Mouse (Mus musculus) adrenal gland, adult 8-10 months (tissue): Measurements from ENCODE around the gene Mctp2. TPM values are rescaled to one million over a fixed set of nuclear protein-coding genes. Genes with fewer than 3 reads are reported as not detected.

Experiments used
- DNase-seq: peaks from one replicate; pipeline ENCODE4 v3.0.0; 2022
- total RNA-seq, 4 experiments: library from RNA; stranded (reverse); gene quantifications; 2 replicates each; pipeline ENCODE4 v1.2.4; 2022

Gene Mctp2
- total RNA-seq, result 1 to 10 TPM in 1 of 4 experiments, under 1 TPM in 3; 0.63 to 1.6 (median 0.69) TPM

DNA sequence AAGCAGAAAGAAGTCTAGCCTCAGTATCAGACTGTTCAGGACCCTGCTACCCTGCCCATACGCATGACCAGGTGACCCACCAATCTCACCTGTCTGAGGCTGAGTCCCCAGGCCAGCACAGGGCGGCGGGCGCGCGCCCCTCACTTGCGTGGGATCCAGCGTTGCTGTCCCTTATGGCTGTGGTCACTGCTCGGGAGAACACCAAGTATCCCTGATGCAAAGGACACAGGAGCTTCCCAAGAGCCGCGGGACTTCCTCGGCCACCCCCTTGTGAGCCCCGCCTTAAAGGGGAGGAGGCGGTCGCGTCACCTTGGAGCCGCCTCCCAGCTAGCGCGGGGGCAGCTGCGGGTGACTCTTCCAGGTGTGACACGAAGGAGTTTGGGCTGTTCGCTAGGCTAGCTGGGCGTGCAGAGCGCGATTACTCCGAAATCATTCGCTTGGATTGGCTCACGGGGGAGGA, at the start of gene Mctp2:
Gene Mctp2 (minus strand): TSS at position 227 of the 460 bp plus-strand sequence.
- DNase-seq, result peak; percentile 25

GRCm38 (mm10) chr7:72345901-72346300, 39.5 kb upstream of the Mctp2 start:
- no peak for DNase-seq

DNA sequence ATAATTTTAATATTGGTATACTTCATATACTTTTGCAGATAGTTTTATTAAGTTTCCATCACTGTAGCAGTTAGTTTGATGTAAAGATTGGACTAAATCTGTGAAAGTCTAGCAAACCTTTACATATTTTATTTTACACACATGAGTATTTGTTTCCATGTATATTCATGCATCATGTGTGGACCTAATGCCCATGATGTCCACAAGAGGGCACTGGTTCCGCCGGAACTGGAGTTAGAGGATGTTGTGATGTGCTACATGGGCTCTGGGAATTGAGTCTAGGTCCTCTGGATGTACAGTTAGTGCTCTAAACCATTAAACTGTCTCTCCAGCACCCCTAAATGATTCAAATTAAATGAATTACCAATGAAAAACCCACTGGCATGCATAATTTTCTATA, 37.3 kb upstream of the Mctp2 start:
- no peak for DNase-seq

DNA sequence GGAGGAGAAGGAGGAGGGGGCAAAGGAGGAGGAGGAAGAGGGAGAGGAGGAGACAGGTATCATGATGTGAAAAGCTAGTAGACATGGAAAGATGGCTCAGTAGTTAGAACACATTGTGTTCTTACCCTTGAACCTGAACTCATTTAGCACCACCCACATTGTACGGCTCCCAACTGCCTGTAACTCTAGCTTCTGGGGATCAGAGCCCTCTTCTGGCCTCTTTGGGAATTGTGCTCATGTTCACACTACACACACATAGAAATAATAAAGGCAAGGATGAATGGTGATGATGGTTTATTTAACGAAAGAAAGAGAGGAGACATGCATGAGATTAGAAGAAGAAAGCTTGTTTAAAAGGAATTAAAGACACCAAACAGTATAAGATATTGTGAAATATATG, 36.4 kb upstream of the Mctp2 start:
- no peak for DNase-seq

DNA sequence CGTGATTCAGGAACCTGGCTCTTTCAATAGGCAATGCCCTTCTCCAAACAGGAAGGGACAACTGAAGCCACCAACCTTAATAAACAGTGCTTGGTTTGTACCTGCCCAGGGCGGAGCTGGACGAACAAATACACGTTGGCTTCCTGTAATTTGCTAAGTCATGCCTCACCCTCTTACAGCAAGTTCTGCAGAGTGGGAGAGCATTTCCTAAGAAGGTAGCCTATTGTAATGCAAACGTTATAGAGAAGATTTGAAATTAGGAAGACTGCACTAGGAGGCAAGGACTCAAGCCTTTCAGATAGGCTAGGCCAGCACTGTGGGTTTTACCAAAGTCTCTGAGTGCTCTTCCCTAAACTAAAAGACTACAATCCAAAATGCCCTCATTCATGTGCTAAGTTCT, 19.6 kb upstream of the Mctp2 start:
- DNase-seq, result no peak

DNA sequence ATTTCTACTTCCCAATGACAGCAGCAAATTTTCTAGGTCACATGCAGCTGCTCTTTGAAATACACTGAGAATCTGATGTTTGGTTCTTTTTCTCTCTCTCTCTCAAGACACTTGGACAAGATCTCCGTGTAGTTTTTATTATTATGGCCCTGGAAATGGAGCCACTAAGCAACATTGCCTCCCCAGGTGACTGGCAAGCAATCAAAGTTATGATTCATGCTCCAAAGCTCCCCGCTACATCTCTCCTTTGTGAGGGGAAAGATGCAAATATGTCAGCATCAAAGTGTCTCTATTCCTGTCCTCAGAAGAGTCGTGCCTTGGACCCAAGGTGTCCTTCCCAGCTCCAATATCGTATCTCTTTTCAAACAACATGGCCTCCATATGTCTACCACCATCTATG, 14.5 kb upstream of the Mctp2 start:
- DNase-seq, result no peak

GRCm38 (mm10) chr7:72320441-72320840, 14.0 kb upstream of the Mctp2 start:
- no peak for DNase-seq

DNA sequence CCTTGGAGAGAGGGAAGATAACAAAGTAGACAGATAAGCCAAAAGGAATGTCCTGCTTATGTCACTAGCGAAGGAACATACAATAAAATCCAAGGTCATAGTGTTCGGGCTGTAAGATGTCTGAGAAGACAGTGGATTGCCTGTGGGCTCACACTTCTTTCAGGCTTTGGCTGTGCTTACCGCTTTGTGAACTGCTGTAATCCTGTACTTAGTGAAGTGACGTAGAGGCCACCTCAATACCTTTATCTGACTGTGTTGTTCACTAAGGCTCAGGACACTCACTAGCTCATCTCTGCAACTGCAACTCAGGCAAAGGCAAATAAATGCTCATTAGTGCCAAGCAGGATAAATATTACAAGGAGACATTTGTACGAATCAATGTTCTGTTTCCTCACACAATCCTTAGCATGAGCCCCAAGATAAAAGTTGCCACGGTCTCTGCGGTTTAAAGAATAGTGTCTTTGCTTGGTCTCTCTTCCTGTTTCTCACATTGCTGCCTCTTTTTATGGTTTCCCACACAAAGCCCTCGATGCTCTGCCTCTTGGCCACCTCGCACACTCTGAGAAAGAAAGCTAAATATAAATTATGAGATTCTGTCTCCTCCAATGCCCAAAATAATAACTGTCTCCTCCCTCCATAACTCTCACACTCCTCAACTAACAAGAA, 8.1 kb upstream of the Mctp2 start:
- no peak for DNase-seq

GRCm38 (mm10) chr7:72313908-72314307, 7.5 kb upstream of the Mctp2 start:
- no peak for DNase-seq

GRCm38 (mm10) chr7:72311582-72311981, 5.2 kb upstream of the Mctp2 start:
- no peak for DNase-seq

DNA sequence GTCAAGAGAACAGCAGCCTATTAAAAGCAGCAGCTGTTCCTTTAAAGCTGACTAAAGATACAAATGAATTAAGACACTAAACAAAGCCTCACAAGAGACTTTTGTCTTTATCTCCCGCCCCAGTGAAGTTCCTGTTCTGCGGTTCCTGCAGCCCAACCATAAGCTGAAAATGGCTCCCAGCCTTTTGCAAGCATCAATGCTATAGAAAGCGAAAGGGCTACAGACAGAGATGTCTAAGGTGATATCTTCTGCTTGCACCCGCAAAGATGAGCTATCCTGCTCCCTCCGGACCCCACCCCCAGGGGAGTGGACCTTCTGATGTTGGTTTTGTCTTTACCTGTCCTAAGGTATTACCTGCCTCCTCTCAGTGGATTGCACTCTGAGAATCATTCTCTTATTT, 1.7 kb upstream of the Mctp2 start:
- no peak for DNase-seq

- no peak for DNase-seq
Measured at GRCm38 (mm10) chr7:72306847-72307246, 439 bp upstream of the Mctp2 start.

- no peak for DNase-seq
Measured at GRCm38 (mm10) chr7:72305971-72306370, 437 bp downstream of the Mctp2 start.

GRCm38 (mm10) chr7:72301667-72302066, 4.7 kb downstream of the Mctp2 start:
- no peak for DNase-seq

DNA sequence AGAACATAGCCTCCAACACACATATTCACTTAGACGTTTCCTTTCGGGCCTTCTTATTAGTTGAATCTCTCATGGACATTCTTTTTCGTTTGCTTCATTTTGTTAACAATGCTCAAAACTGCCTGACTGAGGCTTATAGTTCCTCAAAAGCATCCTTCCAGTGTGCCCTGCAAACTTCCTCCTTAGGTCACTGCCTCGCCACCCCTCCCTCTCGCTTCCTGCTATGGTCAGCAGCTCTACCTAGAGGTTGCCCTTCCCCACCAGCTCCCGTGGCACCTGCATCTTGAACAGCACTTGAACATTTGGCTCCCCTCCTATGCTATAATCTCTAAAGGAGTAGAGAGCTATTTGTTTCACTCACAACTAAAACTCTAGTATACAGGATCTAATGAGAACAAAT, 6.7 kb downstream of the Mctp2 start:
- DNase-seq, result no peak

DNA sequence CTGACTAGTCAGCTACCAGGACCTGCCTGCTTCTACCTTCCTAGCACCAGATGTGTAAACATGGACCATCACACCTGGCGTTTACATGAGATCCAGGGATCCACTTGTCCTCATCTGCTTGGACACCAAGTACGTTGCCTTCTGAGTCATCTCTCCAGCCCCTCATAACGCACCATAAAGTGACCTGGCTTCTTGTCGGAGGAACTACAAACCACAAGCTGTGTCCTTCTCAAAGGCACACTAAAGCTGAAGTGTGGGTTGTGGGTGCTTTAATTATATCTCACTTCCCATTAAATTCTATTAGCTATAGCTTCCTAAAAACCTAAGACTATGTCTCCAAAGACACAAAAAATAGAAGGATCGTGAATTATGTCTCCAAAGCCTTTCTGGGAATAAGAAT, 9.4 kb downstream of the Mctp2 start:
- DNase-seq, result no peak

- DNase-seq, result no peak
Measured at GRCm38 (mm10) chr7:72296171-72296570, 10.2 kb downstream of the Mctp2 start.

- no peak for DNase-seq
Measured at GRCm38 (mm10) chr7:72294886-72295285, 11.5 kb downstream of the Mctp2 start.

GRCm38 (mm10) chr7:72293784-72294538, 12.4 kb downstream of the Mctp2 start:
- no peak for DNase-seq

GRCm38 (mm10) chr7:72292232-72292913, 14.0 kb downstream of the Mctp2 start:
- no peak for DNase-seq

DNA sequence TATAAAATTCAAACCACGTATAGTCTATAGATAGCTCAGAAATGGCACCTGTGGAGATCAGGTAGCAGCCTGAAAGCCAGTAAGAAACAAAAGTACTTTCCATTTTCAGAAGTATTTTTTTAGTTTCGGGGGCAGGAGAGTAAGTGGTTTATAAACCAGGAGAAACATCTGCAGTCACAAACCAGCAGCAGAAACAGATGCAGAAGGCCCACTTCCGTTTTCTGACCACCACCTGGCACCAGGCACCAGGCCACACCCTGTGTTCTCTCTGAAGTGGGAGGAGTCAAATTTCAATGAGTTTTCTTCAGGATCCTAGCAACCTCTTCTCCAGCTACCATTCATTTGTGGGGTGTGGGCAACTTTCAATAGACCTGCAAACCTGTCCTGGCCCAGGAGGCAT, 25.7 kb downstream of the Mctp2 start:
- no peak for DNase-seq

DNA sequence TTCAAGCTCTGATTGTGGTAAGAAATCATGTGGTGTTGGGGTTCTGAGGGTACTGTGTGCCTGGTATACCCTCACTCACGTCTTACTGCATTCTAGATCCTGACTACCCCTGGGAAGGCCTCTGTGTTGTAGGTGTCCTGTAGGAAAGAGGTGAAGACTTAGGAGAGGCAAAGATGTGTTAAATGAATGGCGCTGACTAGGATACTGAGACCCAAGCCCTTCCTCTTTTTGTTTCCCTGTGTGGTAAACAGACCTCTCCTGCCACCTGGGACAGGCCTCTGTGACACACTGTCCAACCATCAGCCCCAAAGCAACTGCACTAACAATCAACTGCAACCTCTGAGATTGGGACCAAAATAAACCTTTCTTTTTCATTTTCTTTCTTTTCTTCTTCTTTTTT, 28.0 kb downstream of the Mctp2 start:
- no peak for DNase-seq

DNA sequence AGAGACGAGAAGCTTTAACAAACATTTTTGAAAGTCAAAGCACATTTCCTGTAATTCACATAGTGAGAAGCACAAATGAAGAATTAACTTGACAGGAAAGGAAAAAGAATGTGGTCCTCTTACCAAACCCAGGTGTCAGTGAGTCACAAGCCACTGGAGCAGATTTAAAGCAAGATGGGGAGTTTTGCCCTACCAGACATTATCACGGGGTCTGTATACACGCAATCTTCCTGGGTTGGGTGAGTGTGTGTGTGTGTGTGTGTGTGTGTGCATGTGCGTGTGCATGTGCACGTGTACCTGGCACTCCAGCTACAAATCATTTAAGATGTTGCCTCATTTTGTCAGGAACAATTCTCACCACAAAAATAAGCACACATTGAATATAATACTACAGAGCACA, 30.9 kb downstream of the Mctp2 start:
- DNase-seq, result no peak

DNA sequence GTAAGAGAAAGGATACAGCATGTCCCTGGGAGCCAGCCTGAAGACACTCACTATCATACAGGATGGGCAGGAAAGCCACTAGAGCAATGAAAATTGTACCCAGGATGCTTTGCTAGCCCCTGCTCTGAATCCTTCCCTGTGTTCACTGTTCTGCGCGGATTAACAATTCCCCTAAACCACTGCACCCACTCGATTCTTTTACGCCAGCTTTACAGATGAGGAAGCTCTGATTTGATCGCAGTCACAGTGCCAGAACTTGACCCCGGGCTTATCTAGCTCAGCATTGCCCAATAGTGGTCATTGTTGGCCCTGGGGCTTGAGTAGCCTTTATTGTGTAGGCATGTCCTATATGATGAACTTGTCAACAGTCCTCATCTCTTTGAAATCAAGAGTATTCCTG, 34.9 kb downstream of the Mctp2 start:
- no peak for DNase-seq
